Mouse (Mus musculus) heart, embryonic 15.5 days (tissue): ENCODE measurements around the gene Vegfb. TPM values are rescaled to one million over a fixed set of nuclear protein-coding genes. Genes with fewer than 3 reads are reported as not detected.

Experiments
- ATAC-seq: fragments of 200-750 bp; cut with Nextera tagmentation; replicated peaks from 2 replicates; pipeline ENCODE4 v1.8.0; 2017; ENCODE audit warnings: low read depth, moderate TSS enrichment; ENCODE audit not compliant: insufficient number of reproducible peaks, insufficient read depth, low FRiP score
- H3K27ac ChIP-seq: fragments of 300-500 bp; sonication (generic); 2 replicates; pipeline ENCODE4 v1.5.1; 2015; ENCODE audit warnings: mild to moderate bottlenecking, inconsistent platforms
- H3K27me3 ChIP-seq: fragments of 300-500 bp; sonication (generic); 2 replicates; pipeline ENCODE4 v1.6.1; 2015; ENCODE audit warnings: inconsistent platforms
- H3K36me3 ChIP-seq: fragments of 300-500 bp; sonication (generic); 2 replicates; pipeline ENCODE4 v1.6.1; 2015; ENCODE audit warnings: mild to moderate bottlenecking, inconsistent platforms
- H3K4me1 ChIP-seq: fragments of 300-500 bp; sonication (generic); replicated peaks from 2 replicates; pipeline ENCODE4 v1.6.1; 2015; ENCODE audit warnings: inconsistent platforms
- H3K4me2 ChIP-seq: fragments of 300-500 bp; sonication (generic); 2 replicates; pipeline ENCODE4 v1.6.1; 2015; ENCODE audit warnings: inconsistent platforms, mild to moderate bottlenecking, moderate library complexity
- H3K4me3 ChIP-seq: fragments of 300-500 bp; sonication (generic); 2 replicates; pipeline ENCODE4 v1.5.1; 2015; ENCODE audit warnings: mild to moderate bottlenecking, inconsistent platforms
- H3K9ac ChIP-seq: fragments of 300-500 bp; sonication (generic); 2 replicates; pipeline ENCODE4 v1.6.1; 2015; ENCODE audit warnings: mild to moderate bottlenecking, inconsistent platforms
- H3K9me3 ChIP-seq: fragments of 300-500 bp; sonication (generic); replicated peaks from 2 replicates; pipeline ENCODE4 v1.6.1; 2016; ENCODE audit warnings: inconsistent platforms
- WGBS: fragments of 180-500 bp; shearing (Covaris S2); methylation state at CpG from one replicate; pipeline ENCODE4 v1.1.7; 2015; ENCODE audit warnings: mixed read lengths; 5-methylcytosine and 5-hydroxymethylcytosine counted together
- polyA plus RNA-seq: library from polyadenylated mRNA; unstranded; fragments of >200 nt; fragmentation: Nextera tagmentation; extraction: Ambion mirVana; gene quantifications from 2 replicates; pipeline ENCODE4 v1.2.1, GENCODE M21; 2015

Gene Vegfb
- polyA plus RNA-seq, 1 experiment from 2014 or later: 149 TPM

- no peak overlapping the region for H3K9ac ChIP-seq
- H3K36me3 ChIP-seq: no peaks in the 10 kb centered on the region
- peaks cover 32% of the 10 kb centered on the region for H3K4me1 ChIP-seq
- peaks cover 36% of the 10 kb centered on the region for H3K27me3 ChIP-seq
- ATAC-seq: no peak
- no peak overlapping the region for H3K4me2 ChIP-seq
- 80% methylated on average over 16 of the region's 16 CpGs for WGBS
- no peaks in the 10 kb centered on the region for H3K9me3 ChIP-seq
- no peak overlapping the region for H3K4me3 ChIP-seq
- H3K27ac ChIP-seq: no peak overlapping the region
These were observed 49.6 kb downstream of the Vegfb start for GRCm38 (mm10) chr19:6937541-6938465.

DNA sequence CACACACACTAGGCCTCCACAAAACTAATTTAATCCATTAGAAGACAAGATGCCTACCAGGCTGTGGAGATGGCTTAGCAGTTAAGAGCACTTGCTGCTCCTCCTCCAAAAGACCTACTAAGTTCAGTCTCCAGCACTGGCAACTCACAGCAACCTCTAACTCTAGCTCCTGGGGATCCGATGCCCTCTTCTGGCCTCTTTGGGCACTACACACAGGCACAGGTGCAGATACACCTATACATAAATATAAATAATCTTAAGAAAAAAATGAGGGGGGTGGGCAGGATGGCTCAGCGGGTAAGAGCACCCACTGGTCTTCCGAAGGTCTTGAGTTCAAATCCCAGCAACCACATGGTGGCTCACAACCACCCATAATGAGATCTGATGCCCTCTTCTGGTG, 51.2 kb downstream of the Vegfb start:
- no peak overlapping the region for H3K4me2 ChIP-seq
- no peak overlapping the region for H3K27ac ChIP-seq
- peaks cover 30% of the 10 kb centered on the region for H3K4me1 ChIP-seq
- peaks cover 51% of the 10 kb centered on the region for H3K27me3 ChIP-seq
- H3K9me3 ChIP-seq: no peaks in the 10 kb centered on the region
- no peaks in the 10 kb centered on the region for H3K36me3 ChIP-seq
- H3K9ac ChIP-seq: no peak overlapping the region
- no peak overlapping the region for H3K4me3 ChIP-seq
- no peak for ATAC-seq
- WGBS: 23% methylated on average over 3 of the region's 3 CpGs

GRCm38 (mm10) chr19:6934195-6934977, 53.1 kb downstream of the Vegfb start, which contains the start of gene Kcnk4:
Gene Kcnk4, minus strand, starts transcription at chr19:6934515.
- H3K4me2 ChIP-seq: peak within 1 kb of the TSS; percentile 78
- H3K36me3 ChIP-seq: no peaks in the 10 kb centered on the region
- WGBS: 11% methylated on average over 23 of the region's 23 CpGs
- peak within 1 kb of the TSS; percentile 45 for H3K9ac ChIP-seq
- ATAC-seq: no peak
- H3K4me1 ChIP-seq: peaks cover 14% of the 10 kb centered on the region
- no peak within 1 kb of the TSS for H3K27ac ChIP-seq
- no peaks in the 10 kb centered on the region for H3K9me3 ChIP-seq
- H3K27me3 ChIP-seq: peaks cover 65% of the 10 kb centered on the region
- peak within 1 kb of the TSS; percentile 49 for H3K4me3 ChIP-seq

DNA sequence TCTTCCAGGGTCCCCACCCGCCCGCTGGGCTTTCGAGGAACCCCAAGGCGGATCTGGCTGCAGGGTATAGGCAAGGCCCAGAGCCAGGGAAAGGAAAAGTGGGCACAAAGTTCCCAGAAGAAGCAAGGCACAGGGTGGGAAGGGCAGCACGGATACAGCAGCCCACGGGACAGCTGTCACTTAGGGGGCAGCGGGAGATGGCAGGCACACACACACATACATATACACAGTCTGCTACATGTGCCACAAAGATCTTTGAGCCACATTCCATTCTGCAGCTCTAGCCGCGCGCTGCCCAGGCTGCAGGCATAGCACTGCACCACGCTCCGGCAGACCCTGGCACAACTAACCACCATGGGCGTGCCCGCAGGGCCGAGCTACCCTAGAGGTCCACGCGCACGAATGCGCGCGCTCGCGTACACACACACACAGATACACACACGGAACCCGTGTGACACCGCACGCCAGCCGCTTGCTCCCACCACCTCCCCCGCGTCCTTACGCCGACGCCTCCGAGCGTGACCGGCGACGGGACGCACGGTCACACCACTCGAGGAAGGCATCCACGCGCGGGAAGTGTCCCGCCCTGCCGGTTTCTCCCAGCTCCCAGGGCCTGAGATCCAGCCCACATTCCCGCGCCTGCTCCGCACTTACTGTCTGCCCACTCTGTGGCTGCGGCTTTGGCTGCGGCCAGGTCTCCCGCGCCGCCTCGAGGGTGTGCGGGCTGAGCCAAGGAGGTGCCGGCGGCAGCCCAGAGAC, 53.8 kb downstream of the Vegfb start:
- H3K4me2 ChIP-seq: peak overlapping the region; percentile 78
- no peak overlapping the region for H3K27ac ChIP-seq
- H3K9ac ChIP-seq: peak overlapping the region; percentile 45
- peaks cover 14% of the 10 kb centered on the region for H3K4me1 ChIP-seq
- peak overlapping the region; percentile 49 for H3K4me3 ChIP-seq
- ATAC-seq: peak; percentile 48
- no peaks in the 10 kb centered on the region for H3K36me3 ChIP-seq
- WGBS: 3% methylated on average over 58 of the region's 58 CpGs
- no peaks in the 10 kb centered on the region for H3K9me3 ChIP-seq
- peaks cover 73% of the 10 kb centered on the region for H3K27me3 ChIP-seq

- 0 out of 2 replicates have a peak, but pooled peaks have one; percentile 9 for ATAC-seq
- Histone ChIP-seq H3K4me3 (peak overlapping the region; percentile 49), H3K27ac (no peak overlapping the region), H3K4me2 (peak overlapping the region; percentile 78), H3K9me3 (no peaks in the 10 kb centered on the region), H3K27me3 (peaks cover 78% of the 10 kb centered on the region), H3K9ac (no peak overlapping the region), H3K4me1 (peaks cover 14% of the 10 kb centered on the region), H3K36me3 (no peaks in the 10 kb centered on the region)
- WGBS: 38% methylated on average over 4 of the region's 4 CpGs
These were observed 54.4 kb downstream of the Vegfb start for GRCm38 (mm10) chr19:6933102-6933435.

Other genes with a start within 250 kb of the Vegfb start
- 15.3 and 20.4 TPM in 2 replicates for gene Rps6ka4, start 147.0 kb downstream of the Vegfb start, polyA plus RNA-seq
- gene Ccdc88b, start 129.4 kb downstream of the Vegfb start, polyA plus RNA-seq: 0.68 and 1.3 TPM in 2 replicates
- gene Trmt112, start 78.0 kb downstream of the Vegfb start, polyA plus RNA-seq: 72.8 and 80.1 TPM in 2 replicates
- gene Prdx5, start 77.5 kb downstream of the Vegfb start, polyA plus RNA-seq: 302 and 344 TPM in 2 replicates
- gene Esrra, start 65.8 kb downstream of the Vegfb start, polyA plus RNA-seq: 36.9 and 39.3 TPM in 2 replicates
- gene Catsperz, start 62.3 kb downstream of the Vegfb start, polyA plus RNA-seq: 1.9 and 3.4 TPM in 2 replicates
- gene Kcnk4, start 53.1 kb downstream of the Vegfb start, polyA plus RNA-seq: 0.14 and 1.1 TPM in 2 replicates
- 55.6 and 58.1 TPM in 2 replicates for gene Bad, start 45.8 kb downstream of the Vegfb start, polyA plus RNA-seq
- gene Gpr137, start 45.2 kb downstream of the Vegfb start, polyA plus RNA-seq: 20.8 and 27.7 TPM in 2 replicates
- 136 and 138 TPM in 2 replicates for gene Ppp1r14b, start 12.7 kb downstream of the Vegfb start, polyA plus RNA-seq
- gene Plcb3, start 11.2 kb downstream of the Vegfb start, polyA plus RNA-seq: 16.4 and 25.3 TPM in 2 replicates
- 77.0 and 91.2 TPM in 2 replicates for gene Fkbp2, start 7.2 kb downstream of the Vegfb start, polyA plus RNA-seq
- 37.9 and 39.1 TPM in 2 replicates for gene Dnajc4, start 4.9 kb upstream of the Vegfb start, polyA plus RNA-seq
- 29.9 TPM in 2 replicates for gene Nudt22, start 8.5 kb upstream of the Vegfb start, polyA plus RNA-seq
- 17.4 and 18.0 TPM in 2 replicates for gene Trpt1, start 8.5 kb upstream of the Vegfb start, polyA plus RNA-seq
- 6.5 and 18.3 TPM in 2 replicates for gene Fermt3, start 31.8 kb upstream of the Vegfb start, polyA plus RNA-seq
- gene Stip1, start 52.3 kb upstream of the Vegfb start, polyA plus RNA-seq: 168 and 203 TPM in 2 replicates
- 49.1 and 57.6 TPM in 2 replicates for gene Macrod1, start 69.2 kb upstream of the Vegfb start, polyA plus RNA-seq
- gene Flrt1, start 118.1 kb upstream of the Vegfb start, polyA plus RNA-seq: 1.3 and 2.5 TPM in 2 replicates
- gene Otub1, start 218.7 kb upstream of the Vegfb start, polyA plus RNA-seq: 122 and 135 TPM in 2 replicates
- 1,507 and 2,028 TPM in 2 replicates for gene Cox8a, start 230.0 kb upstream of the Vegfb start, polyA plus RNA-seq